Mouse (Mus musculus) MEL (cell line): ENCODE measurements around the gene Socs5. TPM values are rescaled to one million over a fixed set of nuclear protein-coding genes. Genes with fewer than 3 reads are reported as not detected.

Source experiments
- DNase-seq: peaks from one replicate; pipeline ENCODE4 v3.0.0; 2011; ENCODE audit warnings: low read depth, low spot score
- H3K27ac ChIP-seq: 2 replicates; pipeline ENCODE4 v1.5.1; 2012; ENCODE audit warnings: low read depth, mild to moderate bottlenecking, control low read depth, low read length, moderate library complexity; ENCODE audit not compliant: control insufficient read depth
- H3K27me3 ChIP-seq, 2 experiments: fragments of 150-350 bp in 1 of 2; sonication (generic) in 1 of 2; 2 replicates each; pipeline ENCODE4 v1.6.1; 2012; ENCODE audit warnings: low read length in 2 of 2, mild to moderate bottlenecking in 2 of 2, improper control_type of control experiment in 1 of 2, moderate library complexity in 1 of 2; ENCODE audit not compliant: insufficient read depth in 2 of 2, control insufficient read depth in 1 of 2
- H3K36me3 ChIP-seq, 2 experiments: 2 replicates each; pipeline ENCODE4 v1.6.1; 2012 to 2014; ENCODE audit warnings: low read length in 2 of 2, improper control_type of control experiment in 1 of 2, inconsistent platforms in 1 of 2, mild to moderate bottlenecking in 1 of 2; ENCODE audit not compliant: insufficient read depth in 2 of 2, control insufficient read depth in 1 of 2
- H3K4me1 ChIP-seq, 2 experiments: fragments of 150-350 bp in 1 of 2; sonication (generic) in 1 of 2; 2 replicates each; pipeline ENCODE4 v1.6.1; 2012; ENCODE audit warnings: low read length in 2 of 2, improper control_type of control experiment in 1 of 2, mild to moderate bottlenecking in 1 of 2; ENCODE audit not compliant: insufficient read depth in 2 of 2, control insufficient read depth in 1 of 2
- H3K4me3 ChIP-seq, 2 experiments: fragments of 150-350 bp in 1 of 2; sonication (generic) in 1 of 2; 2 replicates each; pipeline ENCODE4 v1.5.1; 2012; ENCODE audit warnings: low read depth in 2 of 2, low read length in 2 of 2, mild to moderate bottlenecking in 2 of 2, moderate library complexity in 2 of 2, control low read depth in 1 of 2, improper control_type of control experiment in 1 of 2; ENCODE audit not compliant: control insufficient read depth in 1 of 2, insufficient read depth in 1 of 2
- H3K79me2 ChIP-seq: 2 replicates; pipeline ENCODE4 v1.6.1; 2012; ENCODE audit warnings: mild to moderate bottlenecking, low read length, moderate library complexity; ENCODE audit not compliant: control insufficient read depth, poor library complexity, insufficient read depth
- H3K9ac ChIP-seq: 2 replicates; pipeline ENCODE4 v1.6.1; 2012; ENCODE audit warnings: low read depth, mild to moderate bottlenecking, control low read depth, low read length, moderate library complexity; ENCODE audit not compliant: control insufficient read depth, poor library complexity, severe bottlenecking
- H3K9me3 ChIP-seq: fragments of 150-350 bp; sonication (generic); replicated peaks from 2 replicates; pipeline ENCODE4 v1.6.1; 2012; ENCODE audit warnings: mild to moderate bottlenecking, low read length, improper control_type of control experiment, moderate library complexity; ENCODE audit not compliant: insufficient read depth
- E2F4 ChIP-seq: IDR thresholded peaks from 2 replicates; pipeline ENCODE4 v1.6.1; 2011; ENCODE audit warnings: low read depth, low read length, improper control_type of control experiment, borderline replicate concordance
- ELF1 ChIP-seq: IDR thresholded peaks from 2 replicates; pipeline ENCODE4 v1.6.1; 2014; ENCODE audit warnings: low read depth, mild to moderate bottlenecking, inconsistent platforms, low read length, improper control_type of control experiment, moderate library complexity
- GATA1 ChIP-seq: IDR thresholded peaks from 2 replicates; pipeline ENCODE4 v1.6.1; 2011; ENCODE audit warnings: low read depth, low read length, improper control_type of control experiment
- HCFC1 ChIP-seq: IDR thresholded peaks from 2 replicates; pipeline ENCODE4 v1.6.1; 2012; ENCODE audit warnings: low read depth, mild to moderate bottlenecking, inconsistent platforms, low read length, improper control_type of control experiment, moderate library complexity
- JUND ChIP-seq: IDR thresholded peaks from 2 replicates; pipeline ENCODE4 v1.6.1; 2011; ENCODE audit warnings: low read depth, mild to moderate bottlenecking, improper control_type of control experiment, low read length
- MAX ChIP-seq: IDR thresholded peaks from 2 replicates; pipeline ENCODE4 v1.6.1; 2011; ENCODE audit warnings: low read length, improper control_type of control experiment
- MAZ ChIP-seq: IDR thresholded peaks from 2 replicates; pipeline ENCODE4 v1.6.1; 2012; ENCODE audit warnings: low read depth, mild to moderate bottlenecking, inconsistent platforms, low read length, improper control_type of control experiment
- MEF2A ChIP-seq: IDR thresholded peaks from 2 replicates; pipeline ENCODE4 v1.6.1; 2014; ENCODE audit warnings: low read depth, mild to moderate bottlenecking, inconsistent platforms, low read length, improper control_type of control experiment; ENCODE audit not compliant: poor library complexity, insufficient replicate concordance, severe bottlenecking; ENCODE audit errors: extremely low read depth
- MYB ChIP-seq: IDR thresholded peaks from 2 replicates; pipeline ENCODE4 v1.6.1; 2011; ENCODE audit warnings: mild to moderate bottlenecking, low read depth, low read length, improper control_type of control experiment
- POLR2AphosphoS2 ChIP-seq: IDR thresholded peaks from 2 replicates; pipeline ENCODE4 v1.6.1; 2011; ENCODE audit warnings: low read length, improper control_type of control experiment
- RCOR1 ChIP-seq: IDR thresholded peaks from 2 replicates; pipeline ENCODE4 v1.6.1; 2012; ENCODE audit warnings: low read depth, mild to moderate bottlenecking, inconsistent platforms, low read length, improper control_type of control experiment
- SIN3A ChIP-seq: IDR thresholded peaks from 2 replicates; pipeline ENCODE4 v1.6.1; 2012; ENCODE audit warnings: low read length, improper control_type of control experiment, inconsistent platforms
- USF2 ChIP-seq, 2 experiments: IDR thresholded peaks; 2 replicates each; pipeline ENCODE4 v1.6.1; 2011 to 2012; ENCODE audit warnings: improper control_type of control experiment in 2 of 2, low read length in 2 of 2, borderline replicate concordance in 1 of 2, inconsistent platforms in 1 of 2, low read depth in 1 of 2, mild to moderate bottlenecking in 1 of 2; ENCODE audit not compliant: insufficient read depth in 1 of 2
- ZKSCAN1 ChIP-seq: IDR thresholded peaks from 2 replicates; pipeline ENCODE4 v1.6.1; 2012; ENCODE audit warnings: low read depth, mild to moderate bottlenecking, inconsistent platforms, low read length, improper control_type of control experiment, moderate library complexity
- ZMIZ1 ChIP-seq: IDR thresholded peaks from 2 replicates; pipeline ENCODE4 v1.6.1; 2012; ENCODE audit warnings: low read depth, mild to moderate bottlenecking, inconsistent platforms, low read length, improper control_type of control experiment, moderate library complexity
- ZNF384 ChIP-seq: IDR thresholded peaks from 2 replicates; pipeline ENCODE4 v1.6.1; 2012; ENCODE audit warnings: low read depth, mild to moderate bottlenecking, inconsistent platforms, low read length, improper control_type of control experiment
- polyA plus RNA-seq, 2 experiments: library from polyadenylated mRNA; stranded (reverse) in 1 of 2; unstranded in 1 of 2; fragments of >175 nt in 1 of 2; fragments of >200 nt in 1 of 2; gene quantifications; 2 replicates each; pipeline versions ENCODE4 v1.2.1 to v1.2.4; 2012; ENCODE audit warnings: low replicate concordance in 2 of 2, low read depth in 1 of 2; ENCODE audit not compliant: insufficient read length in 2 of 2, insufficient read depth in 1 of 2, missing spikeins in 1 of 2
- total RNA-seq: library from RNA; depleted of rRNA; stranded (reverse); fragments of 300-350 nt; gene quantifications from 2 replicates; pipeline ENCODE4 v1.2.3, GENCODE M21; 2012; rRNA removed

Socs5 gene
- total and polyA plus RNA-seq, 3 experiments: 6.4 to 9.7 TPM; not detected in 1

DNA sequence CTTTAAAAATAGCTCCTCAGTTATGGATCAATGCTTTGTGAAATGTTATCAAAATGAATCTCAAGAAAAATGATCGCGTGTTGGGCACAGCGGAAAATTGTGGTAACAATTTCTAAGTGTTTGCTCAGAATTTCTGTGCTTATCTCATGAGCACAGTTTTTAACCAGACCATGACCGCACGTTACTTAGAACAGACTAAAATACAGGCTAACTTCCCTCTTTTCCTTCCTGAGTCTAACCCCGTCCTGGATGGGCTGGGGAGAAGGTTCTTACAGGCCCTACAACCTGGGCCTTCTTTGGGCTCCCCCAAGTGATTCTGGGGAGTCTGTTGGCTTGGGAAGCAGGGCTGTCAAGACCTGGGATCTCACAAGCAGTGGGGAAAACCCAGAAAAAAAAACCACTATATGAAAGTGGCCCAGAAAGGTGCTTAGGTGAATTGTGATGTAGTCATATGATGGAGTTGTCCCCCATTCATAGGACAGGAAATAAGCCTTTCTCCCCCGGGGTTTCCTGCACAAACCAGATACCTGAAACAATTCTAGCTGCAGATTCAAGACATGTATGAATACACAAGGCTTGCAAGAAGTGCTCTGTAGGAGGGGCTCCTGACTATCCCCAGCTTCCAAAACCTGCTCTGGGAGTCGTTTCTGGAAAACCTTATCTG, 74.3 kb downstream of the Socs5 start (continued):
- TF ChIP-seq ELF1 (no peak), JUND (no peak)
- TF ChIP-seq, all 39 proteins: peak for 13

DNA sequence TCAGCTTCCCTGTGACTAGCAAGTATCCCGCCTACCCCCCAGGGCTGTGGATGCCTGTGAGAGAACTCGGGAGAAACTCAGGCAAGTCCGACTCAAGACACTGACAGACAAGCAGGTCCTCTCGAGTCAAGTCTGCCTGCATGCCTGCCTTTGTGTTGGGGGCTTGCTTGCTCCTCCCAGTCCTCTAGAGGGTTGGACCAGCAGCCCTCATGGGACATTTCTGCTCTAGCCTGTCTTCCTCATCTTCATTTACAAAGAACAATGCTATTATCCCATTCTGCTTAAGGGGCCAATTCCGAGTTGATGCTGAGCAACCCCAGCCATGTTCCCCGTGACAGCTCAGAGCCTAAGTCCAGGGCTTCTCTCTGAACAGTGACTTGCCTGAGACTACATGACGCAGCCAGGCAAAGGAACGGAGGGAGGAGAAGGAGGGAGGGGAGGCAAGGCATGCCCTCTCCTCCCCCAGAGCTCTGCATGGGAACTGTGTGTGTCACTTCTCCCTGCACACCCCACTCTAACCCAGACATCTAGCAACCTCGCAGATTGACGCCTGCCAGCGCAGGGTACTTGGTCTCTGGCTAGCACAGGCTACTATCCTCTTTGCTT, 78.1 kb downstream of the Socs5 start:
- Histone ChIP-seq H3K4me3 (no peak overlapping the region), H3K4me1 (peaks cover 6 to 19% of the 10 kb centered on the region in 2 experiments), H3K27ac (no peak overlapping the region), H3K9ac (no peak overlapping the region), H3K27me3 (no peaks in the 10 kb centered on the region; a peak in 1 of 4 replicates), H3K9me3 (no peaks in the 10 kb centered on the region), H3K79me2 (no peaks in the 10 kb centered on the region), H3K36me3 (peaks cover 0 to 12% of the 10 kb centered on the region in 2 experiments; a peak in 2 of 4 replicates)
- no peak for DNase-seq
- TF ChIP-seq MYB (no peak), JUND (no peak), POLR2AphosphoS2 (no peak), USF2 (IDR thresholded peaks at IDR 0.05; ENCODE audit: borderline replicate concordance in 1 of 2, insufficient read depth in 1 of 2, low read depth in 1 of 2, low read length in 2 of 2) (no peak), SIN3A (no peak), ZNF384 (no peak), MAZ (no peak), RCOR1 (no peak), MAX (no peak), GATA1 (no peak), E2F4 (no peak), MEF2A (no peak), ELF1 (no peak)

DNA sequence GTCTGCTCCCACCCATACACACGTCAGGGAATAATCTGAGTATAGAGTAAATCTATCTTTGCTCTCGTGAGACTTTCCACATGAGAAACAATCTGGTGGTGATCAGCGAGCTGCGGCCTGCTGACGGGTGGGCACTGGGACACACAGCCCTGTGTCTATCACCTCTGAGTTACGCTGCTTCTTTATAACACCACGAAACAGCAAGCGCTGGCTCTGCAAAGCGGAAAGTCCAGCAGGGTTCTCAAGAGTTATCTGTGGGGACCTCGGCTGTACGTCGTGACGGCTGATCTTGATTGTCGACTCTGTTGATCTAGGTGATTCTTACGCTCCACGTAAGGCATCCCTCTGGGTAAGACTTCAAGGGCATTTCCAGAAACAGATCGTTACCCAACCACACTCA, 79.5 kb downstream of the Socs5 start:
- Histone ChIP-seq H3K36me3 (peaks cover 0 to 2% of the 10 kb centered on the region in 2 experiments; a peak in 2 of 4 replicates), H3K9ac (no peak overlapping the region), H3K4me1 (peaks cover 0 to 6% of the 10 kb centered on the region in 2 experiments; a peak in 3 of 4 replicates), H3K27ac (no peak overlapping the region), H3K79me2 (no peaks in the 10 kb centered on the region), H3K9me3 (no peaks in the 10 kb centered on the region), H3K4me3 (no peak overlapping the region), H3K27me3 (no peaks in the 10 kb centered on the region; a peak in 1 of 4 replicates)
- TF ChIP-seq MEF2A (no peak), HCFC1 (no peak), JUND (no peak), ZKSCAN1 (no peak), MAX (no peak), ZMIZ1 (no peak), ZNF384 (no peak), E2F4 (no peak)
- no peak for DNase-seq

Other genes with a start within 250 kb of the Socs5 start
- gene Tmem247, start 190.3 kb upstream of the Socs5 start, total RNA-seq: not detected in 2 replicates
- not detected for gene Tmem247, start 190.3 kb upstream of the Socs5 start, polyA plus RNA-seq
- gene Atp6v1e2, start 159.8 kb upstream of the Socs5 start, total RNA-seq: not detected in 2 replicates
- not detected for gene Atp6v1e2, start 159.8 kb upstream of the Socs5 start, polyA plus RNA-seq
- 3.1 and 3.7 TPM in 2 replicates for gene Rhoq, start 144.6 kb upstream of the Socs5 start, total RNA-seq
- 10 to 100 TPM in 1 of 2 experiments, 1 to 10 TPM in 1; 9.4 to 34.9 TPM for gene Rhoq, start 144.6 kb upstream of the Socs5 start, polyA plus RNA-seq
- 24.1 and 24.8 TPM in 2 replicates for gene Pigf, start 82.3 kb upstream of the Socs5 start, total RNA-seq
- gene Pigf, start 82.3 kb upstream of the Socs5 start, polyA plus RNA-seq: 10 to 100 TPM in 1 of 2 experiments, not detected in 1; 19.2 TPM
- 29.9 and 30.2 TPM in 2 replicates for gene Cript, start 82.1 kb upstream of the Socs5 start, total RNA-seq
- gene Cript, start 82.1 kb upstream of the Socs5 start, polyA plus RNA-seq: 10 to 100 TPM in 1 of 2 experiments, not detected in 1; 41.8 TPM
- 41.4 and 52.6 TPM in 2 replicates for gene Mcfd2, start 158.3 kb downstream of the Socs5 start, total RNA-seq
- 10 to 100 TPM in 1 of 2 experiments, not detected in 1; 50.4 TPM for gene Mcfd2, start 158.3 kb downstream of the Socs5 start, polyA plus RNA-seq
- 19.9 and 22.8 TPM in 2 replicates for gene Ttc7, start 175.2 kb downstream of the Socs5 start, total RNA-seq
- gene Ttc7, start 175.2 kb downstream of the Socs5 start, polyA plus RNA-seq: 10 to 100 TPM in 1 of 2 experiments, not detected in 1; 42.4 TPM